Mouse (Mus musculus) G1E (cell line): ENCODE results near the gene Brdt.

Experiments
- CTCF ChIP-seq: IDR thresholded peaks from 2 replicates; pipeline ENCODE4 v1.5.1; 2012; ENCODE audit warnings: low read depth, low read length, inconsistent platforms, mixed read lengths
- GATA1 ChIP-seq: IDR thresholded peaks from 2 replicates; pipeline ENCODE4 v1.6.1; 2012; ENCODE audit warnings: borderline replicate concordance, low read length, inconsistent platforms, mixed read lengths
- TAL1 ChIP-seq: conservative IDR thresholded peaks from 2 replicates; pipeline ENCODE4 v1.6.1; 2012; ENCODE audit warnings: low read depth, low read length, inconsistent platforms, mixed read lengths

DNA sequence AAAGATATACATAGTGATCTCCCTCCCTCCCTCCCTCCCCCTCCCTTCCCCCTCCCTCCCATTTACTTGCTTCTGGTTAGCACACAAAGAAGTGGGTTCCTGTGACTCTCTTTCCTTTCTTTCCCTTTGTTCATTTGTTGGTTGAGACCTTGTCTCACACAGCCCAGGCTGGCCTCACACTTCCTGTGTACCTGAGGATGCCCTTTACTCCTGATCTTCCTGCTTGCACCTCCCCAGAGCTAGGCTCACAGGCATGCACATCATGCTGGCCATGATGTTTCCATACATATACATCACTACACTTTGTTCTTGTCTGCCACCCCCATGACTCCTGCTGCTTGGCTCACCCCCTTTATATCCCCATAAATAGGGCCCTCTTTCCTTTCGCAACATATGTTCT, 21.6 kb downstream of the Brdt start:
- no peak for TF ChIP-seq CTCF
- TF ChIP-seq GATA1: no peak
- no peak for TF ChIP-seq TAL1
